Mouse (Mus musculus): ENCODE data around the gene Mob4.

GRCm38 (mm10) chr1:55107644-55108043, 23.4 kb upstream of the Mob4 start:
- TF ChIP-seq CTCF (IDR thresholded peaks at IDR 0.05; ENCODE audit: control insufficient read depth, insufficient read depth, low read length) (no peak), POLR2A (IDR thresholded peaks at IDR 0.05; ENCODE audit: borderline replicate concordance, control insufficient read depth, low read depth, low read length) (no peak)

Measured in bone marrow, adult 2 months (tissue).